Mouse (Mus musculus): ENCODE data around the gene Polr2f.

- TF ChIP-seq CTCF (IDR thresholded peaks at IDR 0.05; ENCODE audit: low read depth, low read length) (no peak), POLR2A (IDR thresholded peaks at IDR 0.05; ENCODE audit: borderline replicate concordance, low read depth, low read length) (no peak)
These were observed 58.7 kb downstream of the Polr2f start for GRCm38 (mm10) chr15:79199390-79199976.

Data from bone marrow macrophage, adult 2 months (primary cell).